Mouse (Mus musculus) lung, embryonic 16.5 days (tissue): ENCODE data around the gene Mllt3. TPM values are rescaled to one million over a fixed set of nuclear protein-coding genes. Genes with fewer than 3 reads are reported as not detected.
A peak's percentile ranks its signal among the peaks of the same experiment; 100 is the strongest.

Experiments used
- ATAC-seq: fragments of 200-750 bp; cut with Nextera tagmentation; 2 replicates; pipeline ENCODE4 v1.8.0; 2017; ENCODE audit warnings: low read depth, mild to moderate bottlenecking, moderate library complexity
- H3K27ac ChIP-seq: fragments of 300-500 bp; sonication (generic); 2 replicates; pipeline ENCODE4 v1.5.1; 2014; ENCODE audit warnings: mild to moderate bottlenecking, control low read depth, low read length
- H3K27me3 ChIP-seq: fragments of 300-500 bp; sonication (generic); 2 replicates; pipeline ENCODE4 v1.6.1; 2014; ENCODE audit warnings: low read depth, low read length, mixed read lengths; ENCODE audit not compliant: control insufficient read depth, insufficient read depth
- H3K36me3 ChIP-seq: fragments of 300-500 bp; sonication (generic); 2 replicates; pipeline ENCODE4 v1.6.1; 2014; ENCODE audit warnings: low read length; ENCODE audit not compliant: control insufficient read depth, insufficient read depth
- H3K4me1 ChIP-seq: fragments of 300-500 bp; sonication (generic); replicated peaks from 2 replicates; pipeline ENCODE4 v1.6.1; 2014; ENCODE audit warnings: low read length, mixed read lengths; ENCODE audit not compliant: control insufficient read depth, insufficient read depth
- H3K4me2 ChIP-seq: fragments of 300-500 bp; sonication (generic); 2 replicates; pipeline ENCODE4 v1.6.1; 2014; ENCODE audit warnings: low read depth, low read length, control low read depth
- H3K4me3 ChIP-seq: fragments of 300-500 bp; sonication (generic); 2 replicates; pipeline ENCODE4 v1.5.1; 2014; ENCODE audit warnings: mild to moderate bottlenecking, low read length, control low read depth
- H3K9ac ChIP-seq: fragments of 300-500 bp; sonication (generic); 2 replicates; pipeline ENCODE4 v1.6.1; 2014; ENCODE audit warnings: low read length, control low read depth
- H3K9me3 ChIP-seq: fragments of 300-500 bp; sonication (generic); 2 replicates; pipeline ENCODE4 v1.6.1; 2016; ENCODE audit warnings: low read length; ENCODE audit not compliant: control insufficient read depth
- WGBS: fragments of 180-500 bp; shearing (Covaris S2); extraction: QIAGEN DNeasy Blood & Tissue Kit; methylation state at CpG from one replicate; pipeline ENCODE4 v1.1.7; 2014; 5-methylcytosine and 5-hydroxymethylcytosine counted together
- polyA plus RNA-seq: library from polyadenylated mRNA; unstranded; fragments of >200 nt; fragmentation: Nextera tagmentation; extraction: Ambion mirVana; gene quantifications from 2 replicates; pipeline ENCODE4 v1.2.1, GENCODE M21; 2015

Gene Mllt3
- polyA plus RNA-seq, 1 experiment from 2014 or later, result 45.1 TPM

GRCm38 (mm10) chr4:87751515-87751864 is 281.7 kb downstream of the Mllt3 start:
- no peak overlapping the region for H3K4me3 ChIP-seq
- 72% methylated on average over 2 of the region's 2 CpGs for WGBS
- H3K9me3 ChIP-seq, result no peaks in the 10 kb centered on the region; the same call in 1 of the 2 replicates
- H3K4me2 ChIP-seq, result no peak overlapping the region
- no peak for ATAC-seq
- H3K27ac ChIP-seq, result no peak overlapping the region
- no peaks in the 10 kb centered on the region for H3K36me3 ChIP-seq
- no peak overlapping the region for H3K9ac ChIP-seq
- peaks cover 11% of the 10 kb centered on the region for H3K4me1 ChIP-seq
- H3K27me3 ChIP-seq, result no peaks in the 10 kb centered on the region

GRCm38 (mm10) chr4:87750856-87751514 is 282.2 kb downstream of the Mllt3 start:
- no peak overlapping the region for H3K4me3 ChIP-seq
- no peak for ATAC-seq
- WGBS, result 79% methylated on average over 5 of the region's 5 CpGs
- no peaks in the 10 kb centered on the region for H3K27me3 ChIP-seq
- H3K36me3 ChIP-seq, result no peaks in the 10 kb centered on the region
- H3K9me3 ChIP-seq, result no peaks in the 10 kb centered on the region; the same call in 1 of the 2 replicates
- H3K9ac ChIP-seq, result no peak overlapping the region
- no peak overlapping the region for H3K4me2 ChIP-seq
- H3K4me1 ChIP-seq, result peaks cover 11% of the 10 kb centered on the region
- H3K27ac ChIP-seq, result no peak overlapping the region

GRCm38 (mm10) chr4:87749532-87750234 is 283.5 kb downstream of the Mllt3 start:
- Histone ChIP-seq H3K36me3 (no peaks in the 10 kb centered on the region), H3K27me3 (no peaks in the 10 kb centered on the region), H3K27ac (no peak overlapping the region; the same call in 1 of the 2 replicates), H3K4me1 (peaks cover 11% of the 10 kb centered on the region), H3K4me3 (no peak overlapping the region), H3K9ac (no peak overlapping the region), H3K9me3 (no peaks in the 10 kb centered on the region), H3K4me2 (no peak overlapping the region)
- ATAC-seq, result peak; percentile 56; the same call in 1 of the 2 replicates
- WGBS, result 32% methylated on average over 4 of the region's 4 CpGs

- Histone ChIP-seq H3K9ac (no peak overlapping the region), H3K4me1 (peaks cover 6% of the 10 kb centered on the region), H3K9me3 (no peaks in the 10 kb centered on the region), H3K4me2 (no peak overlapping the region), H3K27me3 (no peaks in the 10 kb centered on the region), H3K27ac (no peak overlapping the region), H3K36me3 (no peaks in the 10 kb centered on the region), H3K4me3 (no peak overlapping the region)
- WGBS, result 70% methylated on average over 3 of the region's 3 CpGs
- no peak for ATAC-seq
Measured at GRCm38 (mm10) chr4:87745016-87745645, 288.0 kb downstream of the Mllt3 start.

- WGBS, result 41% methylated on average over 7 of the region's 7 CpGs
- Histone ChIP-seq H3K27ac (peak overlapping the region; percentile 40; the same call in 1 of the 2 replicates), H3K9me3 (no peaks in the 10 kb centered on the region), H3K4me2 (no peak overlapping the region), H3K27me3 (no peaks in the 10 kb centered on the region), H3K36me3 (no peaks in the 10 kb centered on the region), H3K9ac (no peak overlapping the region), H3K4me3 (no peak overlapping the region), H3K4me1 (peaks cover 11% of the 10 kb centered on the region; the same call in 1 of the 2 replicates)
- 0 out of 2 replicates have a peak, but pooled peaks have one; percentile 27 for ATAC-seq
Measured at GRCm38 (mm10) chr4:87739524-87740128, 293.5 kb downstream of the Mllt3 start.

- Histone ChIP-seq H3K27me3 (no peaks in the 10 kb centered on the region), H3K4me3 (no peak overlapping the region), H3K9ac (no peak overlapping the region), H3K4me2 (no peak overlapping the region), H3K27ac (no peak overlapping the region), H3K4me1 (peaks cover 11% of the 10 kb centered on the region; the same call in 1 of the 2 replicates), H3K36me3 (no peaks in the 10 kb centered on the region), H3K9me3 (no peaks in the 10 kb centered on the region)
- WGBS, result 87% methylated on average over 2 of the region's 2 CpGs
- no peak for ATAC-seq
Measured at GRCm38 (mm10) chr4:87739104-87739503, 294.1 kb downstream of the Mllt3 start.

GRCm38 (mm10) chr4:87737201-87737806 is 295.9 kb downstream of the Mllt3 start:
- Histone ChIP-seq H3K27me3 (no peaks in the 10 kb centered on the region), H3K9me3 (no peaks in the 10 kb centered on the region), H3K36me3 (no peaks in the 10 kb centered on the region), H3K4me1 (peaks cover 11% of the 10 kb centered on the region; the same call in 1 of the 2 replicates), H3K27ac (peak overlapping the region; percentile 40), H3K4me2 (no peak overlapping the region), H3K9ac (no peak overlapping the region), H3K4me3 (no peak overlapping the region)
- peak; percentile 86 for ATAC-seq
- 56% methylated on average over 6 of the region's 6 CpGs for WGBS

- Histone ChIP-seq H3K4me2 (no peak overlapping the region), H3K4me1 (peaks cover 11% of the 10 kb centered on the region; the same call in 1 of the 2 replicates), H3K27me3 (no peaks in the 10 kb centered on the region), H3K36me3 (no peaks in the 10 kb centered on the region), H3K9me3 (no peaks in the 10 kb centered on the region), H3K4me3 (no peak overlapping the region), H3K9ac (no peak overlapping the region), H3K27ac (peak overlapping the region; percentile 40; the same call in 1 of the 2 replicates)
- ATAC-seq, result peak; percentile 82
- WGBS, result 27% methylated on average over 3 of the region's 3 CpGs
Measured at GRCm38 (mm10) chr4:87736779-87737178, 296.4 kb downstream of the Mllt3 start.
